Mouse (Mus musculus): ENCODE results near the gene Hsp90ab1.
A peak's percentile ranks its signal among the peaks of the same experiment; 100 is the strongest.

Gene Hsp90ab1

GRCm38 (mm10) chr17:45596631-45597396 lies 23.7 kb upstream of the Hsp90ab1 start:
- DNase-seq (ENCODE audit: extremely low spot score, low spot score) = peak; percentile 67

GRCm38 (mm10) chr17:45595736-45596390 lies 22.8 kb upstream of the Hsp90ab1 start:
- DNase-seq (ENCODE audit: extremely low spot score, low spot score) = no peak

DNA sequence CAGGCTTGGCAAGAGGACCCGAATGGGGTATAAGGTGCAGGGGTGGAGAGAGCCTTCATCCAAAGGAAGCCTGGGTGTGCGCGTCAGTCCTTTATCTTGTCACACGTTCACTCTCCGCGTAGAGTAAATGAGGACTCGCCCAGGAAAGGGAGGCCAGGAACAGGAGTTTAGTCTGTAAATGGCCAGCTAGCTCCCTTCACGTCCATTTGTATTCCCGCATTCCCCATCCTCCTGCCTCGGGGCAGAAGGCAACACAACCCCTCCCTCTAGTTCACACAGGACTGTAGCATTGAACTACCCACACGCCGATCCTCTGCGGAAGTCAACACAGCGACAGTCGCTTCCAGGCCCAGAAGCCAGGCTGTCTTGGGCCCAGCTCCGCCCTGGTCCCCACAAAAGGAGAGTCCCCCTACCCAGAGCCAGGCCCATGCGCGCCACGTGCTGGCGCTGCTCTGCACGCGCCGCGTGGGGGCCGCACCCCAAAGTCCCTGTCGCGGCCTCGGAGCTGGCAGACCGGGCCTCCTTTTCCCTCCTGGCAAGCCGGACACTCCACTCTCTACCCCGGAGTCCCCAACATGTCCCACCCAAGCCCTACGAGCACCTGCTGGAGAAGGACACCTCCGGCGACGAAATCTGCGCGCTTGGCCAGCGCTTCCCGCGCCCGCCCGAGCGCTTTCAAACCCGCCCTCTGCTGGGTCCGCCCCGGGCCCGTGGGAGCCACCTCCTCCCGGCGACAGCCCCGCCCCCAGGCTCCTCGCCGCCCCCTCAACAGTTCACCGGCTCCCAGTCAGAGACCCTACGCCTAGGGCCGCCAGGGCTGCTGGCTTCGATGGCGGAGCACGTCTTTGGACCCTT lies 22.0 kb upstream of the Hsp90ab1 start:
- peak; percentile 74 for DNase-seq (ENCODE audit: extremely low spot score, low spot score)

DNA sequence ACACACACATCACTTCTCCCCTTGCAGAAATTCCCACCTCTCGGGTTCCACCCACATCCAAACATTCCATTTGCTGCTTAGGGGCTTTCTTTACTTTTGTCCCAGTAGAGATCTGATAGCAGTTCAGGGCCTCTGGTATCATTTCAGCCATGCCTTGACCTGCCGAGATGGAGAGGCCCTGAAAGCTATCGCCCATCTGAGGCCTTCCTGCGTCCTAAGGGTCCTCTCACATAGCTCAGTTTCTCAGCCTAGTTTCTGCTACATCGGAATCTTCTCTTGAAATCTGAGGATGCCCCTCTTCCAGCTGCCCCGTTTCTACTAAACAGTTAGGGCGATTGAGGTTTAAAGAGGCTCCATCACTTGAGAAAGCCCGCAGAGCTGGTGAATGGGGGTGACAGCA lies 21.1 kb upstream of the Hsp90ab1 start:
- no peak for DNase-seq (ENCODE audit: extremely low spot score, low spot score)

GRCm38 (mm10) chr17:45593479-45593878 lies 20.4 kb upstream of the Hsp90ab1 start:
- DNase-seq (ENCODE audit: extremely low spot score, low spot score) = no peak

- no peak for DNase-seq (ENCODE audit: extremely low spot score, low spot score)
Observed at GRCm38 (mm10) chr17:45592606-45593431, 19.7 kb upstream of the Hsp90ab1 start.

DNA sequence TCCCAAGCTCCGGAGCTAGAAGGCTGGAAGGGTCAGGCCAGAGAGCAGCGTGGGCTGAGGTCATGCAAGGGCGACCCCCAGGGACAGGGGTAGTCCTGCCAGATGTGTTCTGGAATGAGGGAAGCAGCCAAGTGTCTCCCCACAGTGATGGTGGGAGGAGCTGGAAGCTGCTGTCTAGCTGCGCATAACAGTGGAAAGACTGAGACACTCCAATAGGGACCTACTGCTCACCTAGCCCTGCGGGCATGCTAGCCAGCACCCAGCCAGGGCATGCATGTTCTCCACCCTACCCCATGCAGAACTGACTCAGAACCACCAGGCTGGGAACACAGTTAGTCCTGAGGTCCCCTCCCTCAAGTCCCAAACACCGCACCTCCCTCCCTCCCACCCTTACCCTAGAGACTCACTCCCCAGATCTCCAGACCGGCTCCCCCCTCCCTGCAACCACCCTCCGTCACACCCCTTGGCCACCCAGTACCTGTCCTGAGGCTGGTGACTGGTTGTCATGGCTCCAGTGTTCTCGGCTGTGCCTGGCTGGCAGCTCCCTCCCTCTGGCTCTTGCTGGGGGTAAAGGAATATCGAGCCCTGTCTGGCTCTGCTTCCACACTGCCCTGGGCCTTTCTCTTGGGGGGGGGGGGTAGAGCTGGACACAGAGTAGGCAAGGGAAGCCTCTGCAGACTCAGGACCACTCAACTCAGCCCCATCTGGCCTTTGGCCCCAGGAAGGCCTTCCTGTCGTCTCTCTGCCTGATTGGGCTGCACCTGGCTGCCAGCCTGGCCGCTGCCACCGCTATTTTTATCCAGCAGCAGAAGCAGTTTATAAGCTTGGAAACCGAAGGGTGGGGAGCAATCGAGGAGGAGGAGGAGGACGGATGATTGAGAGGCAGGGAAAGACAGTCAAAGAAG lies 18.9 kb upstream of the Hsp90ab1 start:
- no peak for DNase-seq (ENCODE audit: extremely low spot score, low spot score)

- no peak for DNase-seq (ENCODE audit: extremely low spot score, low spot score)
Observed at GRCm38 (mm10) chr17:45590410-45590809, 17.3 kb upstream of the Hsp90ab1 start.

- DNase-seq (ENCODE audit: extremely low spot score, low spot score) = no peak
Observed at GRCm38 (mm10) chr17:45589844-45590243, 16.8 kb upstream of the Hsp90ab1 start.

DNA sequence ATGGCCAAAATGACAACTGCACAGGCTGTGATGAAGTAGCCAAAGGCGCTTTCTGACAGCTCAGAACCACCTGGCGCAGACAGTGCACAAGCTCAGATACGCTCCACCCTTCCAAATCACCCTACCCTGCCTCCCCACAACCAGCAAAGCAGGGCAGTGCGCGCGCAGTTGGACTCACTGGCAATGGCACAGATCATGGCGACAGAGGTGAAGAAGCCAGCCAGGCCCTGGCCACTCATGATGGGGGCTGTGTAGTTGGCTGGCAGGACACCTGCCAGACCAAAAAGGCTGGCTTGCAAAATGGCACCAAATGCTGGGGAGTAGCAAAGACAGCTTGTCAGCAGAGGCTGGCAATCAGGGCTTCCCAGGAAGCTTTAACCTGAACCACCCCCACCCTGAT lies 16.2 kb upstream of the Hsp90ab1 start:
- no peak for DNase-seq (ENCODE audit: extremely low spot score, low spot score)

DNA sequence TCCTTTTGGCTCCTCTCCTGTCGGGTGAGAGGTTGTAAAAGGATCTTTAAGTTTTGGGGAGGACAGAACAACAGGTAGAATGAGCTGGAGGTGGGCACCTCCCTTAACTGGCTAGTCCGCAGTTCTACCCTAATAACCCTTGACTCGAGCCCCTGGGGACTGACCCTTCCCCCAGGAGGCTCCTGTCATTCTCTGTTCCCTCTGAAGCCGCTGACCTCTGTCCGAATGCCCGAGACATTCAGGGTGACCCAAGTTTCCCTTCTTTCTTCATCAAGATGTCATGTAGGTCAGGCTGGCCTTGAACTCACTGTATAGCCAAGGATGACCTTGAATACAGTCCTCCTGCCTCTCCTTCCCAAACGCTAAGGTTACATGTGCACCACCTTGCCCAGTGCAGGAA lies 15.3 kb upstream of the Hsp90ab1 start:
- no peak for DNase-seq (ENCODE audit: extremely low spot score, low spot score)

GRCm38 (mm10) chr17:45586449-45586837 lies 13.4 kb upstream of the Hsp90ab1 start:
- DNase-seq (ENCODE audit: extremely low spot score, low spot score) = no peak

DNA sequence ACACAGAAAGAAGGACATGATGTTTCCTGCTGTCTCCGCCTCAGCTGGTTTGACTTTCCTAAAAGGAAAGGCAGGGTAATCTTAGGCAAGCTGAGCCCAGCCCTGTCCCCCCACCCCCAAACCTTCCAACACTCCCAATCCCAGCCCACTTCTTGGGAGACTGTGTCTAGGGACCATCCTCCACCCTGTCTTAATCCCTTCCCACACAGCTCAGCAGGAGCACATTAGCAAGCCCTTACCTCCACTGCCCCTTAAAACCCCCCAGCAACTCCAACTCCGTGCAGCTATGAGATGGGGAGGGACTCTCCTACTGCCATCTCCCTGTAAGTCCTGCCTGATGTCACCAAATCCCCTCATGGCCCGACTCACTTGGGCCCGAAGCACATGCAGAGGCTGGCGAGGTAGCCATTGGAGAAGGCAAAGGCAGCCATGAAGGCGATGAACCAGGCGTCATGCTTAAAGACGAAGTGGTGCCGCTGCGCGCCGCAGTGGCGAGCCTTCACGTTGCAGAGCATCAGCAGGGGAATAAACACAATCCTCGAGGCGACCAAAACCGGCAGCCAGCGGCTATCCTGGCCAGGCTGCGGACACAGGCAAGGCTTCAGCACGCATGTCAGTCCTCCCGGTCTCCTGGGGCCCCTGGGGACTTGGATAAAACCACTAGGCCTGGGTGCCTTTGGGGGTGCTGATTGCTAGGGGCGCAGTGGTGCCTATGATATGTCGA lies 12.8 kb upstream of the Hsp90ab1 start:
- DNase-seq (ENCODE audit: extremely low spot score, low spot score) = no peak

- DNase-seq (ENCODE audit: extremely low spot score, low spot score) = peak; percentile 86
Observed at GRCm38 (mm10) chr17:45584939-45585678, 12.0 kb upstream of the Hsp90ab1 start.

DNA sequence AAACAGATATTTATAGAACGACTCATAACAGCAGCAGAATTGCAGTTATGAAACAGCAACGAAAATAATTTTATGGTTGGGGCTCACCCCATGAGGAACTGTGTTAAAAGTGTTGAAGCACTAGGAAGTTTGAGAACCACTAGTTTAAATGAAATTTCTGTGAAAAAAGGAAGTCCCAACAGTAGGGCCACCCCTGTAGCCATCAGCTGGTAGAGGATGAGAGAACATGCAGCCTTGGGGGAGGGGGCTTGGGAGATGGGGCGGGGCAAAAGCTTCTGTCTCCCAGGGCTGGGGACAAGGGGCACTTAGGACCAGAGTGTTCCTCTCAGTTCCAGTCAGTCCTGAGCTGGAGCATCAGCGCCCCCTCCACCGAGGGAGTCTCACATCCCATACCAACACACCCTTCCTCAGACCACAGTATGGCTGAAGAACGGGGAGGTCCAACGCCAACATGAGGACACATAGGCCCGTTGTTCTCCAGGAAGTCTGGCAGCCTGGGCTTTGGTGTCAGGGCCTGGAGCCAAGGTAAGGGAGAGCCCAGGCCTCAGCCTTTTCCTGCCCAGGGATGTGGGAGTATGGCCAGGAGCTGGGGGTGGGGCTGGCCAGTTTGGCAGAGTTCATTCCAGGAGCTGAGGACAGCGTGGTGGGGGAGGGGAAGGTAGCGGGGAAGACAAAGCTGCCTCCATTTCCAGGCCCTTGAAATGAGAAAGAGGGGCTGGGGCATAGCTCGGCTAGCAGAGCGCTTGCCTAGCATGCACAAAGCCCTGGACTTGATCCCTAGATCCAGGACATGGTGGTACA lies 11.2 kb upstream of the Hsp90ab1 start:
- DNase-seq (ENCODE audit: extremely low spot score, low spot score) = no peak

- no peak for DNase-seq (ENCODE audit: extremely low spot score, low spot score)
Observed at GRCm38 (mm10) chr17:45582715-45583355, 9.8 kb upstream of the Hsp90ab1 start.

DNA sequence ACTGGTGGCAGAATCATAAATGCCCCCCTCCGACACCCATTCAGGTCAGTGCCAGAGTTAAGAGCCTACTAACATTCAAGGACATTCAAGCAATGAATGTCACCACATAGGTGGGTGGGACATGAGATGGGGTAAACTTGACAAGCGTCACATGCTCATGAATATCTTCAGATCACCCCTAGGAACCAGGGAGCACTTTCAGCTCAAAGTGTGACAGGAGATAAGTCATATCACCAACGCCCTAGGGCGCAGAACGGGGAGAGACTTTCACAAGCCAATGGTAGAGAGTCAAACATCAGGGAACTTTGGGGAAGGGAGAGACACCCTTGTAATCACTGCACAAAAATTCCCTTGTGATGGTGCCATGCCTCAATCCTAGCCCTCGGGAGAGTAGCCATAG lies 9.1 kb upstream of the Hsp90ab1 start:
- no peak for DNase-seq (ENCODE audit: extremely low spot score, low spot score)

All from neural tube, embryonic 10.5 days (tissue).